Mouse (Mus musculus) lung, postnatal 0 days (tissue): ENCODE data around the gene Sp6.

Experiments used
- CTCF ChIP-seq: IDR thresholded peaks from 2 replicates; pipeline ENCODE4 v1.5.1; 2016; ENCODE audit warnings: antibody characterized with exemption, mild to moderate bottlenecking
- EP300 ChIP-seq: IDR thresholded peaks from 2 replicates; pipeline ENCODE4 v1.6.1; 2016; ENCODE audit warnings: antibody characterized with exemption, mild to moderate bottlenecking, control low read depth

DNA sequence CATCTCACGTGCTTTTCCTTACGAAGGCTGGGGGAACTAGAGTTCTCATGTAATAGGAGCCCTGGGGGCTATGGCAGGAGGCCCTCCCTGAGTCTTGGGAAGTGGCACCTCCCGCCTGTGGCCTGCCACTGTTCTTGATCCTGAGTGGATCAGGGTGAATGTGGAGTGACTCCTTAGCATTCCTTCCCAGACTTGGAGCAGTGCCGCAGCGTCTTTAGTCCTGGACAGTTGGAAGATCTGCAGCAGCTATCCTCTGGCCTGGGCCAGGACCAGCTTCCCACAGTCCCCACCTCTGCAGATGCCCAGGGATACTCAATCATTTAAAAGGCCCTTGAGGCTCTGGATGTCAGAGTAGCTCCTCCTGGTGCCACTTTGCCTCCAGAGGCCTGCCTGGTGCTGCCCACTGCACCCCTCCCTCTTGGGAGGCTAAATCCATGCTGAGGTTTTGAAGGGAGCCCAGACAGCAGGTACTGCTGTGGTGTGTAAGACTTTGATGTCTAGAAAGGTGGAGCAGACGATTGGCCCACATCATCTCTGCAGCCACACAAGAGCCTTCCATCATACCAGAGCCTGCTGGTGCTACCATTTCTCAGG, 36.4 kb downstream of the Sp6 start:
- no peak for TF ChIP-seq CTCF
- TF ChIP-seq EP300: no peak
